Comparison of ENCODE assay signal across 10 mouse cellular contexts in the genomic region with DNA sequence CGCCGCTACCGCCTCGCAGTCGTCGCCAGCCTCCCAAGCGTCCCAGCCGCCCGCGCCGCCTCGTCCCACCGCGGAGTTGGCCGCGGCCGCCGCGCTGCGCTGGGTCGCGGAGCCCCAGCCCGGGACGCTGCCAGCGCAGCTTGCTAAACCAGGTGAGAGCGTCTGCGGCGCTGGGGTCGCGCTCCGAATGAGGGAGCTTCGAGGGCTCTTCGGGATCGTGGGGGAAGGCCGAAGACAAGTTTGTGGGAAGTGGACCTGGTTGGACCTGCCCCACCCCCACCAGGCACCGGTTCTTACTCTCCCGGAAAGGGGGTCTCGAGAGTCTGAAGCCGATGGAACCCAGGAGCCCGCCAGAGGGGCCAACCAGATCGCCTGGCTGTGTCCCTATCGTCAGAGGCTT. TPM values are rescaled to one million over a fixed set of nuclear protein-coding genes. Genes with fewer than 3 reads are reported as not detected.
A peak's percentile ranks its signal among the peaks of the same experiment; 100 is the strongest.
DNase-seq lines count a peak whose midpoint lies in the region; ATAC-seq and TF ChIP-seq lines count a peak whose summit lies in the region.
"Had no signal": no experiment of that assay in that cellular context is flagged by ENCODE, and none has a peak within 500 bp of the region (broad histone marks: within the 10 kb centered on the region; RNA-seq: fewer than 3 reads in every experiment).

No protein-coding gene starts in this region.

- no peaks in the 10 kb centered on the region for H3K36me3 ChIP-seq in lung, postnatal 0 days (ENCODE audit: insufficient read depth, low read length)
- no peaks in the 10 kb centered on the region for H3K36me3 ChIP-seq in liver, embryonic 15.5 days (replicated peaks)

- no peaks in the 10 kb centered on the region for H3K4me1 ChIP-seq in cerebellum, adult 2 months (ENCODE audit: control insufficient read depth, insufficient read depth, low read length)
- H3K4me1 ChIP-seq in lung, postnatal 0 days (ENCODE audit: insufficient read depth, low read depth, low read length) = peaks cover 10% of the 10 kb centered on the region
- no peaks in the 10 kb centered on the region; the same call in 1 of the 2 replicates for H3K4me1 ChIP-seq in lung, adult 2 months (ENCODE audit: control insufficient read depth, insufficient read depth, low read length)
- peaks cover 15% of the 10 kb centered on the region for H3K4me1 ChIP-seq in liver, embryonic 15.5 days (replicated peaks)

- TF ChIP-seq CTCF in cerebellum, adult 2 months (IDR thresholded peaks at IDR 0.05; ENCODE audit: borderline replicate concordance, insufficient read depth, low read depth, low read length) = no peak
- no peak for TF ChIP-seq CTCF in lung, postnatal 0 days (IDR thresholded peaks at IDR 0.05)
- TF ChIP-seq CTCF in lung, adult 2 months (IDR thresholded peaks at IDR 0.05; ENCODE audit: insufficient read depth, low read length) = no peak

- no peaks in the 10 kb centered on the region for H3K9me3 ChIP-seq in lung, postnatal 0 days (ENCODE audit: low read length)
- no peaks in the 10 kb centered on the region for H3K9me3 ChIP-seq in liver, embryonic 15.5 days (replicated peaks)

- DNase-seq in cerebellum, adult 2 months = peak in 1 of 2 experiments; percentile 11
- DNase-seq in cerebellum, adult 8-10 months = no peak
- DNase-seq in lung, postnatal 0 days (ENCODE audit: low spot score) = no peak
- DNase-seq in lung, adult 2 months = no peak
- DNase-seq in testis, postnatal 10 days (ENCODE audit: low spot score) = peak; percentile 58
- no peak for DNase-seq in lung, postnatal 4 days
- DNase-seq: adrenal gland, postnatal 10 days; left cerebral cortex, postnatal 4 days had no signal

- peak overlapping the region; percentile 61 for H3K4me2 ChIP-seq in lung, postnatal 0 days (replicated peaks; ENCODE audit: low read depth, low read length)
- peak overlapping the region; percentile 46 for H3K4me2 ChIP-seq in liver, embryonic 15.5 days

- no peak for TF ChIP-seq EP300 in lung, postnatal 0 days (IDR thresholded peaks at IDR 0.05)

- H3K27ac ChIP-seq in cerebellum, adult 2 months (ENCODE audit: insufficient read depth, low read length) = no peak overlapping the region
- no peak overlapping the region for H3K27ac ChIP-seq in lung, postnatal 0 days (ENCODE audit: low read length)
- H3K27ac ChIP-seq in liver, embryonic 15.5 days (replicated peaks) = no peak overlapping the region

- peak; percentile 23; the same call in 1 of the 2 replicates for ATAC-seq in lung, postnatal 0 days
- no peak for ATAC-seq in liver, embryonic 15.5 days (ENCODE audit: insufficient read depth)
- no peak for ATAC-seq in megakaryocyte progenitor cell, adult 5-6 weeks (replicated peaks; ENCODE audit: poor library complexity)

- no peak for TF ChIP-seq POLR2A in cerebellum, adult 2 months (IDR thresholded peaks at IDR 0.05; ENCODE audit: borderline replicate concordance, insufficient read depth, low read length)
- no peak for TF ChIP-seq POLR2A in lung, adult 2 months (IDR thresholded peaks at IDR 0.05; ENCODE audit: borderline replicate concordance, extremely low read depth, low read depth, low read length)

- 1% methylated on average over 42 of the region's 42 CpGs for WGBS in cerebellum, adult 2 months
- 1% methylated on average over 18 of the region's 42 CpGs for WGBS in lung, postnatal 0 days
- WGBS in lung, adult 2 months = 1% methylated on average over 42 of the region's 42 CpGs
- under 1% methylated on average over 42 of the region's 42 CpGs for WGBS in liver, embryonic 15.5 days (ENCODE audit: insufficient replicate concordance)

- H3K9ac ChIP-seq in lung, postnatal 0 days (replicated peaks; ENCODE audit: low read depth) = no peak overlapping the region
- no peak overlapping the region for H3K9ac ChIP-seq in liver, embryonic 15.5 days

- peaks cover 29% of the 10 kb centered on the region; the same call in 1 of the 2 replicates for H3K27me3 ChIP-seq in cerebellum, adult 2 months (ENCODE audit: control insufficient read depth, insufficient read depth, low read length)
- peaks cover 90% of the 10 kb centered on the region for H3K27me3 ChIP-seq in lung, postnatal 0 days (replicated peaks; ENCODE audit: insufficient read depth, low read length)
- peaks cover 99% of the 10 kb centered on the region for H3K27me3 ChIP-seq in liver, embryonic 15.5 days

- peak overlapping the region; percentile 14 for H3K4me3 ChIP-seq in cerebellum, adult 2 months (replicated peaks; ENCODE audit: insufficient read depth, low read depth, low read length)
- H3K4me3 ChIP-seq in lung, postnatal 0 days (ENCODE audit: low read depth, low read length) = peak overlapping the region; percentile 31
- no peak overlapping the region for H3K4me3 ChIP-seq in lung, adult 2 months (replicated peaks; ENCODE audit: extremely low read depth, low read depth, low read length)
- peak overlapping the region; percentile 21 for H3K4me3 ChIP-seq in liver, embryonic 15.5 days (replicated peaks)

RNA-seq across cellular contexts. Expression of a gene that starts 1.0 kb away (rescaled TPM):
- 0.19 and 0.33 TPM in 2 replicates for polyA plus RNA-seq in cerebellum, adult 2 months (2012; rRNA removed)
- polyA plus RNA-seq in lung, postnatal 0 days (2015; fragmentation: Nextera tagmentation; extraction: Ambion mirVana) = 0.07 and 0.24 TPM in 2 replicates
- 0.42 and 1.0 TPM in 2 replicates for polyA plus RNA-seq in lung, adult 2 months (2012; rRNA removed)
- polyA plus RNA-seq in liver, embryonic 15.5 days (2015; fragmentation: Nextera tagmentation; extraction: Ambion mirVana) = not detected in 2 replicates
- not detected in 2 replicates for total RNA-seq in megakaryocyte progenitor cell, adult 5-6 weeks (2015)
- total RNA-seq in megakaryocyte progenitor cell, adult 5-6 weeks (2017) = not detected in 2 replicates
- total RNA-seq: adrenal gland, postnatal 10 days had no signal
